Mouse (Mus musculus) brain, embryonic 14.5 days (tissue): ENCODE results near the gene Fbxo22. TPM values are rescaled to one million over a fixed set of nuclear protein-coding genes. Genes with fewer than 3 reads are reported as not detected.
"Not testable (repeated sequence)": the region's sequence is repeated elsewhere in the genome, so short reads cannot be mapped to it uniquely, and the experiment has no call there.

Source experiments
- DNase-seq: peaks from one replicate; pipeline ENCODE4 v3.0.0-alpha.2; 2011; ENCODE audit warnings: low read depth
- CTCF ChIP-seq: fragments of 200-500 bp; IDR thresholded peaks from 2 replicates; pipeline ENCODE4 v1.5.1; 2012; ENCODE audit warnings: inconsistent platforms, mild to moderate bottlenecking, moderate library complexity, borderline replicate concordance; ENCODE audit not compliant: insufficient read depth, insufficient read length; ENCODE audit errors: extremely low read depth
- POLR2A ChIP-seq: fragments of 200-500 bp; IDR thresholded peaks from 2 replicates; pipeline ENCODE4 v1.6.1; 2012; ENCODE audit warnings: mild to moderate bottlenecking, inconsistent platforms, borderline replicate concordance; ENCODE audit not compliant: poor library complexity, insufficient read depth, insufficient read length, severe bottlenecking; ENCODE audit errors: extremely low read depth
- polyA plus RNA-seq: library from polyadenylated mRNA; depleted of rRNA; stranded (reverse); fragments of >200 nt; gene quantifications from 2 replicates; pipeline ENCODE4 v1.2.3, GENCODE M21; 2012

Gene Fbxo22
- polyA plus RNA-seq, 1 experiment, result 44.2 TPM

GRCm38 (mm10) chr9:55241863-55242685, 33.3 kb downstream of the Fbxo22 start:
- TF ChIP-seq POLR2A (no peak), CTCF (no peak)
- DNase-seq, result peak; percentile 28

- no peak for DNase-seq
- TF ChIP-seq POLR2A (no peak), CTCF (no peak)
Observed at GRCm38 (mm10) chr9:55243280-55243679, 34.6 kb downstream of the Fbxo22 start.

- TF ChIP-seq POLR2A, result no peak
- no peak for DNase-seq
Observed at GRCm38 (mm10) chr9:55244079-55244478, 35.4 kb downstream of the Fbxo22 start.

GRCm38 (mm10) chr9:55245057-55245750, 36.5 kb downstream of the Fbxo22 start:
- DNase-seq, result not testable (repeated sequence)

- TF ChIP-seq CTCF, result no peak
- TF ChIP-seq POLR2A, result no peak
- no peak for DNase-seq
Observed at GRCm38 (mm10) chr9:55246440-55246839, 37.7 kb downstream of the Fbxo22 start.

GRCm38 (mm10) chr9:55246918-55247317, 38.2 kb downstream of the Fbxo22 start:
- no peak for DNase-seq
- TF ChIP-seq POLR2A, result no peak
- no peak for TF ChIP-seq CTCF

- no peak for DNase-seq
- no peak for TF ChIP-seq CTCF
- no peak for TF ChIP-seq POLR2A
Observed at GRCm38 (mm10) chr9:55248465-55248864, 39.7 kb downstream of the Fbxo22 start.

- DNase-seq, result no peak
- TF ChIP-seq CTCF (no peak), POLR2A (no peak)
Observed at GRCm38 (mm10) chr9:55250595-55251247, 42.0 kb downstream of the Fbxo22 start.

- peak; percentile 9 for DNase-seq
- peak; percentile 10; the same call in 1 of the 2 replicates for TF ChIP-seq CTCF
Observed at GRCm38 (mm10) chr9:55252097-55252496, 43.4 kb downstream of the Fbxo22 start.

GRCm38 (mm10) chr9:55253849-55254248, 45.1 kb downstream of the Fbxo22 start:
- TF ChIP-seq CTCF, result no peak
- TF ChIP-seq POLR2A, result no peak
- DNase-seq, result no peak

- TF ChIP-seq POLR2A, result no peak
- TF ChIP-seq CTCF, result no peak
- no peak for DNase-seq
Observed at GRCm38 (mm10) chr9:55255056-55255455, 46.3 kb downstream of the Fbxo22 start.

GRCm38 (mm10) chr9:55255604-55256003, 46.9 kb downstream of the Fbxo22 start:
- DNase-seq, result no peak
- no peak for TF ChIP-seq CTCF
- TF ChIP-seq POLR2A, result no peak
